Mouse (Mus musculus): ENCODE data around the gene Fam227a.
A peak's percentile ranks its signal among the peaks of the same experiment; 100 is the strongest.

The Fam227a gene

GRCm38 (mm10) chr15:79658531-79659375, at the start of gene Fam227a, which contains the start of gene Cby1:
Gene Fam227a (minus strand): TSS chr15:79658956.
Gene Cby1 (plus strand): TSS chr15:79659199.
- DNase-seq (ENCODE audit: low spot score in 2 of 2), result peak; percentile 91 to 92

- DNase-seq (ENCODE audit: low spot score in 2 of 2), result no peak
Observed at GRCm38 (mm10) chr15:79708229-79708822, 49.6 kb upstream of the Fam227a start.

- no peak for DNase-seq (ENCODE audit: low spot score in 2 of 2)
Observed at GRCm38 (mm10) chr15:79706603-79707214, 48.0 kb upstream of the Fam227a start.

GRCm38 (mm10) chr15:79697558-79698187, 38.9 kb upstream of the Fam227a start:
- DNase-seq (ENCODE audit: low spot score in 2 of 2), result no peak

DNA sequence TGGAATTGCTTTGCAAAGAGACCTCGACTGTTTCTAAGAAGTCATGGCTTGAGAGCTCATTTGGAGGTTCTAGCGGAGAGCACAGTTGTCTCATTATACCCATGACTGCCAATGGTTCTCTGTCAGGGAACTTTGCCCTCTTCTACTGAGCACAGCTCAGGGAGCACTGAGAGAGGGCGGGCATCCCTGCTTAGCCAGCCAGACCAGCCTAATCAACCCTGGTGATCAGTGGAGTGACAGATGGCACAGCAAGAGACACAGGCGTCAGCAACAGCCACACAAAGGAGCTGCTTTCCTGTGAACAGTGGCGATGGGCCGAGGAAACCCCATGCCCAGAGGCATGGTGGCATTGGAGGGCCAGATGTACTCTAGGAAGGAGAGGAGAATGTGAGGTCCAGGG, 38.3 kb upstream of the Fam227a start:
- no peak for DNase-seq (ENCODE audit: low spot score in 2 of 2)

DNA sequence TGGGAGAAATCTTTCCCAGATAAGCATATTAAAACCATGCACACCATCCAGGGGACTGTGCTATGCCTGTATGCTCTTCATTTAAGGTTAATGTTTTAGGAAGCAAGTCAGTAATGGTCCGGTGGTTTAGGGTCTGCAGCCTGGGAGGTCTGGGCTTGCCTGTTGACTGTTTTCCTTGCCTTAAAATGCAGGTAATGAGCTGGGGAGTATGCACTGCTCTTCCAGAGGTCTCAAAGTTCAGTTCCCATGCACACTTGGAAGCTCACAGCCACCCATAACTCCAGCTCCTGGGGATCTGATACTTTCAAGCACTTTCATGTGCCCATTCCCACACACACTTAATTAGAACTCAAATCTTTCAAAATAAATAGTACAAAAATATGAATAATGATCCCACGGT, 37.8 kb upstream of the Fam227a start:
- DNase-seq (ENCODE audit: low spot score in 2 of 2), result no peak

- DNase-seq (ENCODE audit: low spot score in 2 of 2), result no peak
Observed at GRCm38 (mm10) chr15:79695516-79695915, 36.8 kb upstream of the Fam227a start.

DNA sequence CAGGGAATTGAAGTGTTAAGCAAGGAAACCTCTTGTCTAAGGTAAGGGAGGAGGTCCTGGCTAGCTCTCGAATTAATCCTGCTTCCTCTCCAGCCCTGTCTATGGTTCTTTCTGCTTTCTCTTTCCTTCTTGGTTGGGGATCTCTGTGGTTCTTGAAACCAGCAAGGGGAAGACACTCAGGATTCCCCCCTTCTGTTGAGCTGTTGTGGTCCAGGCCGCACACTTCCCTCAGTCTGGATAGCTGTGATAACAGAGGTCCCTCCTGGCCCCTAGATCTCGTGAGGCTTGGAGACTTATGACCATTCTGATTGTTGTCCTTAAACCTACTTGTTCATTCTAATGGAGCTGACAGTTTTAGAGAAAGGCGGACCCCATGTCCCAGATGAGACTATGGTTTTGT, 35.8 kb upstream of the Fam227a start:
- DNase-seq (ENCODE audit: low spot score in 2 of 2), result no peak

GRCm38 (mm10) chr15:79693740-79694139, 35.0 kb upstream of the Fam227a start:
- no peak for DNase-seq (ENCODE audit: low spot score in 2 of 2)

- no peak for DNase-seq (ENCODE audit: low spot score in 2 of 2)
Observed at GRCm38 (mm10) chr15:79692334-79692733, 33.6 kb upstream of the Fam227a start.

GRCm38 (mm10) chr15:79691023-79691508, 32.3 kb upstream of the Fam227a start:
- peak in 1 of 2 experiments; percentile 63 for DNase-seq (ENCODE audit: low spot score in 2 of 2)

DNA sequence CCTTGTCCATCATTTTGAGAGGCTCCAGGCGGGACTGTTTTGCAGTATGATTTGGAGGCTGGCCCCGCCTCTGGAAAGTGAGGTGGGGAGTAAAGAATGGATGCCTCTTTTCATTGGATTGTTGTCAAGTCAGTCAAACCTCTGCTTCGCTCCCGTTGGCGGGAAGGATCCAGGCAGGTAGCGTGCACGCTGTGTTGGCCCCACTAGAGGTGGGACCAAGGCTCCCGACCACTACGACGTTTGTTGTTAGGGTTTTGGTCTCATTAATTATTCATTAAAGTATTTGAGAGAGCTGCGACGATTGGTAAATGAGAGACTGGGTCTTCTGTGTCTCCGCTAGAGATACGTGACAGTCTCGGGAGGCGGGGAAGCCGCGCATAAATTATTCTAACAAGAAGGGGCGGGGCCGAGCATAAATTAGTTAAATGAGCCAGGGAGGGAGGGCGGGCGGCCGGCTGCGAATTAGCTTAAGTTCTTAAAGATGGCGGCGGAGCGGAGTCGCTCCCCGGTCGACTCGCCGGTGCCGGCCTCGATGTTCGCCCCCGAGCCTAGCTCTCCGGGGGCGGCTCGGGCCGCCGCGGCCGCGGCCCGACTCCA, 31.8 kb upstream of the Fam227a start, which contains the start of gene Gtpbp1:
Gene Gtpbp1 (plus strand): TSS at position 420 of the 597 bp plus-strand sequence.
- DNase-seq (ENCODE audit: low spot score in 2 of 2), result peak; percentile 89 to 96

DNA sequence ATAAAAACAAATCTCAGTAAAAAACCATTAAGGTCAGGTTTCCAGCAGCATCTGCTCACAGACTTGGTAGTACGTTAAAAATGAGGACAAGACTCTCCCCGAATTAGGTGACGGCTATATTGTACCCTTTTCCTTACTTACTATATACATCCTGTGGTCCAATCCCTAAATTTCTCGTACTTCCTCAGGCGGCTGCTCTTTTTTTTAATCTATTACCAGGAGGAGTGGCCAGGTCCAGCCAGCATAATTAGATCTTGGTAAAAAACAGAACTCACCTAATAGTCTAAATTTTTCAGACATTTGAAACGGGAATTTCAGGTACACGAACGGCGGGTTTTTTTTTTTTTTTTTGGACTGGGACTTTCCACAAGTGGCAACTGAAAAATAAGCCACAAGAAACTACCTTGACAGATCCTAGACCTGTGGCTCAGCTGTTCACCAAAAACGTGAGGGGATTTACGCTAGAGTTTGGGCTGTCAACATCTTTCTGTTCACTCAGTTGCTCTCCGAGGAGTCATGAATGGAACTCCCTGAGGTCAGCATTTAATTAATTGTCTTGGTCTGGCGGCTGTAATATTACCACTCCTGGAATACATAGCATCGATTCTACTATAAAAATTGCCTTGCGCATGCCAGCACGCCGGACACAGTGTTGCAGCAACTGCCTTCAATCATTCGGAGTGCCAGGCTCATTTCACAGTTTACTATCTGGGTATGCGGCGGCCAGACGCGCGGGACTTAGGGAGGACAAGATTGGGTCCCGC, 31.1 kb upstream of the Fam227a start:
- DNase-seq (ENCODE audit: low spot score in 2 of 2), result no peak

GRCm38 (mm10) chr15:79688268-79688956, 29.7 kb upstream of the Fam227a start:
- DNase-seq (ENCODE audit: low spot score in 2 of 2), result no peak

- peak; percentile 95 to 97 for DNase-seq (ENCODE audit: low spot score in 2 of 2)
Observed at GRCm38 (mm10) chr15:79687646-79688267, 29.0 kb upstream of the Fam227a start, which contains the start of gene Josd1. Gene Josd1 (minus strand): TSS chr15:79687919.

- DNase-seq (ENCODE audit: low spot score in 2 of 2), result peak in 1 of 2 experiments; percentile 20
Observed at GRCm38 (mm10) chr15:79687175-79687574, 28.4 kb upstream of the Fam227a start.

DNA sequence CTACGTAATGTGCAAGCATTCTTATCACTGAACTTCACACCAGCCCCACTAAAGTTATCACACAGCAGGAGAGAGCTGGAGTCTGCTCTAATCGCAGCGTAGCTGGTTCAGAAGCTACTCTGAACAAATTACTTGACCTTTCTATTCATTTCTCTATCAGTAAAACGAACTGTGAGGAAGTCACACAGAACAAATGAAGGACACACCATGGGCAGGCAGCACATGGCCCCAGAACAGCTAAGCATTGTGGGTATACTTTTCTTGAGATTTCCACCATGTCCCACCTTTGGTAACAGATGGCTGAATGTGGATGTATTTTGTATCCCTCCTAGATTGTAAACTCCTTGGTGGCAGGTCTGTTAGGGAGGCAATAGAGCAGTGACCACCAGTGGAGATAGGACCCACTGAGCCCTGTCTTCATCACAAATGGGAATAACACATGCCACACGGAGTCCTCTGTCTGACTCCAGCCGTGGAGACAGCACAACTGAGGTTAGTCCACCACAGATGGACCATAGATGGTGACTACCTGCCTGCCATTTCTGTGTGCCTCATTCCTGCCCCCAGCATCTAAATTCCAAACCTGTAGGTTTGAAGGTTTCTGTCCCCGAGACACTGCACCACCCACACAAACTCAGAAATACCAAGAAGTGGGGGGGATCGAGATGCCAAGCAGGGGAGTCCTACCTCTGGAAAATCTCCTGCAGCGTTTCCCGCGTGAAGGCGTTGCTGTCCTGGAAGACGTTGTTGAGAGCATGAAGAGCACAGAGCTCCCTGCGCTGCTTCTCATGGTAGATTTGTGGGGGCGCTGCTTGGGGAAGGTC, 27.5 kb upstream of the Fam227a start:
- DNase-seq (ENCODE audit: low spot score in 2 of 2), result no peak

GRCm38 (mm10) chr15:79685141-79685641, 26.4 kb upstream of the Fam227a start:
- DNase-seq (ENCODE audit: low spot score in 2 of 2), result no peak
